Mouse (Mus musculus): Measurements from ENCODE around the gene Agap3.
A peak's percentile ranks its signal among the peaks of the same experiment; 100 is the strongest.

Gene Agap3

DNA sequence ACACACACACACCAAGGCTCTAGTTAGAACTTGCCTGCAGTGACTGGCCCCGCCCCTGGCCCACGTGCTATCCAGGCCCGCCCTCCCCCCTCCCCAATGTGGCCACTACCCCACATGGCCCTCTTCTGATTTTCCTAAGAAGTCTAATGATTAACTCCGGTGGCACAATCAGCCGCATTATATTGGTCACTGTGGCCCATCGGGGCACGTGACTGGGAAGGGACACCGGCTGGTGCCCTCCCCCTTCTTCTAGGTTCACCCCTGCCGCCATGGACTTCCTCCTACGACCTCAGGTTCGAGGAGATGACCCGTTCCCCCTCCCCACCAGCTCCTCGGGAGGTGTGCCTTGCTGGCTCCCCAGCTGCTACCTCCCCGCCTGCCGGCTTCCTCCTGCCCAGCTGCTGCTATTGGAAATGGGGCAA is 24.0 kb upstream of the Agap3 start:
- DNase-seq (ENCODE audit: extremely low read depth, low read depth, low spot score): no peak

DNA sequence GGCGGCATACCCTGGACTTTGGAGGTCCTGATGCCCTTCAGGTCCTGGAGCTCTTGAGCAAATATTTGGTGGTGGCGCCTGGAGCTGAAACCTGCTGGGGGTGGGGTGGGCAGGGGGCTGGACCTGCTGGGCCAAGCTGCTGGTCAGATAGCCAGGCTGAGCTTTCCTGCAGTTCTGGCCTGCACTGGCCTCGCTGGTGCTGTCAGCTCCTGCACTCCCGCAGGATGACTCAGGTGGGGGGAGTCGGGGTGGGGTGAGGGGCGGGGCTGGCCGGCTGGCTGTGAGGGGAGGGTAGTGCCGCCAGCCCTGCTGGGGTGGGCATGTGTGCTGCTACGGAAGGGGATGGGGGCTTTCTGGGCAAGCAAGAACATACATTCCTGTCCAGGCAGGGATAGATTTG is 23.4 kb upstream of the Agap3 start:
- DNase-seq (ENCODE audit: extremely low read depth, low read depth, low spot score): no peak

DNA sequence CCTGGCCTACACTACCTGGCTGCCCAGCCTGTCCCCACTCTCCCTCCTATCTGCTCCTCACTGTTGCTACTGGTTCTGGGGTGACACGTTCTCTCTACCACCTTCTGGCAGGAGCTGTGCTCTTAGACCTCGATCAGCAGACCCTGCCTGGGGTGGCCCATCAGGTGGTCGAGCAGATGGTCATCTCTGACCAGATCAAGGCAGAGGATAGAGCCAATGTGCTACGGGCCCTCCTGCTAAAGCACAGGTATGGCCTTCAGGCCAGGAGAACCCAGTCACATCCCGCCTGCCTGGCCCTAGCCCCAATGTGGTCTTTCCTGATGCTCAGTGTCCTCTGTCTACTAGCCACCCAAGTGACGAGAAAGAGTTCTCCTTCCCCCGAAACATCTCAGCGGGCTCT is 18.0 kb upstream of the Agap3 start:
- DNase-seq (ENCODE audit: extremely low read depth, low read depth, low spot score): no peak

DNA sequence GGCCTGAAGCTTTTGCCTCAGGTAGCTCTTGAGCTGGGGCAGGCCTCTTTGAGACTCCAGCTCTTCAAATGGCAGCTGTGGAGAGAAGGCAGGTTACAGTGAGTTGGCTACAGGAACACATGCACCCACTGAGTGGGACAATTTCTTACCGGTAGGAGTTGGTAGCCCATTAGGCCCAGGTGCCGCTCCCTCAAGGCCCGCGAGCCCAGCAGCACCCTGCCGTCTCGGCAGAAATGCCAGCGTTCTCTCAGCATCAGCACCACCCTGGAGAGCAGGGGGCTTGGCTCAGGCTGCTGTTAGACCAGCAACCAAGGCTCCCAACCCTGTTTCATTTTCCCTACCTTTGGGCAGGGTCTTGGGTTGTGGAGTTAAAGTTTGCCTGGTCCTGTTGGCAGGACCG is 10.8 kb upstream of the Agap3 start:
- no peak for DNase-seq (ENCODE audit: extremely low read depth, low read depth, low spot score)

DNA sequence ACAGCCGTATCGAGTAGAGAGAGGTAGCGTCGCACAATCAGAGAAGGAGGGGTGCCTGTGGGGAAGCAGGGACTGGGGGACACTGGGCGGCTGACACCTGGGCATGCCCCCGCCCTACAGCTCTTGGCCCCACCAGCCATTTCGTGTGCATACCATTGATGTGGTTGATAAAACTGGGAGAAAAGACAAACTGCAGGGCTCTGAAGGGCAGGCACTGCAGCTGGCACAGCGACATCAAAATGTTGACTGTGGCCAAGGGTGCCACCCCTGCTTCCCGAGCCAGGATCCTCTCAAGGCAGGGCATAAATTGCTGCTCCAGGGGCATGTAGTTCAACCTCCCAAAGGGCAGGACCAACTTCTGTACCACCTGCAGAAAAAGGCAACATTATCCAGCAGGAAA is 9.9 kb upstream of the Agap3 start:
- DNase-seq (ENCODE audit: extremely low read depth, low read depth, low spot score): no peak

DNA sequence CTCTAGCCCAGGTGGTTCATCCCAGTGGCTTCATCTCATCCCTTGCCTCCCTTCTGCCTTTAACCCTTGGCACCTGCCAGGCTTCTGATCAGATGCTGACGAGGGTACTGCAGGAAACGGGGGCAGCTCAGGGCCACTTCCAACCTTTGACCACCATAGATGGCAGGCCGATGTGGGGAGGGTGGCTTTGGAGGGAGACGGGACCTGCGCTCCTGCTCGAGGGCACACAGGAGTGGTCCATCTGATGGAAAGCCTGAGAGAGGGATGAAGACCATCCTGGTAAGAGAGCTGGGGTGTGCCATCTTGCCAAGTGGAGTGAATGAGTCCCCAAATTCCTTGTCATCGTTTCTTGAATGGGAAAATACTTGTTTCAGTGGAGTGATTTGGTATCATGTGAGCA is 8.8 kb upstream of the Agap3 start:
- DNase-seq (ENCODE audit: extremely low read depth, low read depth, low spot score): no peak

DNA sequence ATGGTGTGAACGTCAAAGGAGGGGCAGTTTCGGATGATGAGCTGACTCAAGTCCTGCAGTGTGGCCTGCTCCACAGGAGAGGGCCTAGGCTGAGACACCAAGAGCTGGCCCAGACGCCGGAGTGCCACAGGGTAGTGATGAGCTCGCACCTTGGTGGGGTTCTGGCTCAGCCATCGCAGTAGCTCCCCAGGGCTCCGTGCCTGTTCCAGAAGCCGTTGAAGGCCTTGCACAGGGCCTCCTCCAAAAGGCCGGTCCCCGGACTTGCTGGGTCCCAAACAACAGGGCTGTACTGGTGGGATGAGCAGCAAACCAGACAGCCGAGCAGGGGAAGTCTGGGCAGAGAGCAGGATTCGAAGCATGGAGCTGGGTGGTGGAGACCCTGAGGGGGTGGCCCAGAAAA is 8.1 kb upstream of the Agap3 start:
- DNase-seq (ENCODE audit: extremely low read depth, low read depth, low spot score): no peak

DNA sequence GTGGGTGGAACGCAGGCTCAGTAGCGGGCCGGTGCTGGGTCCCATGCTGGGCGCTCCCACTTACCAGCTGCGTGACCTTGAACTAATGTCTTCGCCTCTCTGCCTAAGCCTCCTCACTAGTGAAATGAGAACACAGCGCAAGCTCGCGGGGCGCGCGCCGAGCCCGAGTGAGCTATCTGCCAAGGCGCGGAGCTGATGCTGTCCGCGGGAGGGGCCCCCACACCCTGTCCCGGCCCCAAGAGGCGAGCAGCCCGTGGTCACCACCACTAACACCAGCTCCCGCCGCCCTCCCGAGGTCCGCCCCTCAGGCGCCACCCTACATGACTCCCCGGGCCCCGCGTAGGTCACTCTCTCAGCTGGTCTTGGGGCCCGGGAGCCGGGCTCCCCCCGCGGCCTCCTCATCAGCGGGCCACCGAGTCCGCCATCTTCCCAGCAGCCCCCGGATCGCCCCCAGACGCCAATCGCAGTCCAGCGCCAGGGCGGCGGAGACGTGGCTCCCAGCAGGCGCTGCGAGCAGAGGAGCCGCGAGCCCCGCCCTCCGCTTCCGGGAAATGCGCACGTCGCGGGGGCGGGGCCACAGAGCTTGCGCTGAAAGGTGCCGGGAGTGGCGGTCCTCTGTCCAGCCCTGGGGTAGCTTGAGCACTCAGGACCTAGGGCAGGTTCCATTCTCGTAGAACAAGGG is 7.1 kb upstream of the Agap3 start, which contains the start of gene Fastk:
Fastk (minus strand) TSS at position 542 of the 682 bp plus-strand sequence.
- peak; percentile 26 for DNase-seq (ENCODE audit: extremely low read depth, low read depth, low spot score)

DNA sequence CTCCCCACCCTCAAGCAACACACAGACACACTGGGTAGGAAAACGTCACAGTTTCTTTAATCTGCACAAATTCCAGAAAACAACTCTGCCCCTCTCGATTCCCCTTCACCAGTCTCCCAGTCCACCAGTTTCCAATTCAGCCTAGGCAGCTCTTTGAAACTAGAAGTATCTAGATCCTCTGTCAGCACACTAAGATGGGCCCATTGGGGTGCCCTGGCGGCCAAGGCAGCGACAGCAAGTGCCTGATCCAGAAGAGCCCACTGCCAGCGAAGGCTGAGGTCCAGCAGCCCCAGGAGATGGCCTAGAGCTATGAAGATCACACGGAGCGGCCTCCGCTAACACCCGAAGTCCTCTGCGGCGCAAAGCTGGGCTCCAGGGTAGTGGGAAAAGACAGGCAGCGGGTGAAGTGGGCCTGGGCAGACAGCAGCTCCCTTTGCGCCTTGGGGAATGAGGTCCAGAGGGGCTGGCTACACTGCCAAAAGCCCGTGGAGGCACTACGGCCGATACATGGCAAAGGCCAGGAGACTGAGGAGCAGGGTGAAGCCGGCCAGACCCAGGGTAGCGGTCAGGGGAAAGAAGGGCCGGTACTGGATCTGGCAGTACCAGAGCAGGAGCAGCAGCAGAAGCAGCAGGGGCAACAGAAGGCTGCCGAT is 6.4 kb upstream of the Agap3 start:
- DNase-seq (ENCODE audit: extremely low read depth, low read depth, low spot score): no peak

DNA sequence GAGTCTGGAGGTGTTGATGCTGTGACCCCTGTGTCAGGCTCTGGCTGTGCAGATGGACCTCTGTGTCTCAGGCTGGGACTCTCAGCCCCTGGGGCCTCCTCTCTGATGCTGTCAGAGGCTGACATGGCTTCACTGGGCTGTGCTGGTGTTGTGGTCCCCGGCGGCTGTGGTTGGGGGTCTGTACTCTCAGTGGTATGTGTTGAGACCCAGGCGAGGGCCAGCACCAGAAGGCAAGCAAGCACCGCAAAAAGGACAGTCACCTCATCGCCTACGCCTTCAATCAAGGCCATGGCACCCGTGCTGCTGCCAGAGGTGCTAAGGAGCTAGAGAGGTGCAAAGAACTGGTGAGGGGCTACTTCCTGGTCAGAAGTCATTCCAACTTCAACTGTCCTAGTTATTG is 5.3 kb upstream of the Agap3 start:
- no peak for DNase-seq (ENCODE audit: extremely low read depth, low read depth, low spot score)

DNA sequence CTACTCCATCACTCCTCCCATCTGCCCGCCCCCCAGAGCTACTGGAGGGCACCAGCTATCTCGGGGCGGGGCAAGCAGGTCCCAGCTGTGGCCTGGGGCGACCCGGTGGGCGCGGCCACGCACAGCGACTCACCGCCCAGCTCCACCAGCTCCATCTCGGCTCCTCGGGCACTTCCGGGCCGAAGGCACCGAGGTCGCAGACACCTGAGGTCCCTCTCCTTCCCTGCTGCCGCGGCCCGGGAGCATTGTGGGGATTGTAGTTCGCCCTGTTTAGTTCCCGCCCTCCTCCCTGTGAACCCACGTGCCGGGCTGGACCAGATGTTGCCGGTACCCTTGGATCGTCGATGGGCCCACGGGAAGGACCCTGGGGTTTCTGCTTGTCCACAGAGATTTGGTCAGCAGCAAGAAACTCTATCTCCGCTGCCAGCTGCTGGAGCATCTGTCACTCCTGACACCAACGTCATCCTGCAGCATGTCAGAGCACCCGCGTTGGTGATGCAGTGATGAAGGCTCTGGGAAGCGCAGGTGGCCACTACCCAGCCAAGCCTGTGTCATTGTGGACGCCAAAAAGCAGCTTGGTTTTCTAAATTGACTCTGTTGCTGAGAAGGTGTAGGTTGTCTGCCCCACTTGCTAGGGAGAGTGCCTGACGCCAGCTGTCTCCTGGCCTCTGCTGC is 4.2 kb upstream of the Agap3 start, which contains the start of gene Tmub1:
Tmub1 (minus strand) TSS at position 231 of the 675 bp plus-strand sequence.
- DNase-seq (ENCODE audit: extremely low read depth, low read depth, low spot score): no peak

DNA sequence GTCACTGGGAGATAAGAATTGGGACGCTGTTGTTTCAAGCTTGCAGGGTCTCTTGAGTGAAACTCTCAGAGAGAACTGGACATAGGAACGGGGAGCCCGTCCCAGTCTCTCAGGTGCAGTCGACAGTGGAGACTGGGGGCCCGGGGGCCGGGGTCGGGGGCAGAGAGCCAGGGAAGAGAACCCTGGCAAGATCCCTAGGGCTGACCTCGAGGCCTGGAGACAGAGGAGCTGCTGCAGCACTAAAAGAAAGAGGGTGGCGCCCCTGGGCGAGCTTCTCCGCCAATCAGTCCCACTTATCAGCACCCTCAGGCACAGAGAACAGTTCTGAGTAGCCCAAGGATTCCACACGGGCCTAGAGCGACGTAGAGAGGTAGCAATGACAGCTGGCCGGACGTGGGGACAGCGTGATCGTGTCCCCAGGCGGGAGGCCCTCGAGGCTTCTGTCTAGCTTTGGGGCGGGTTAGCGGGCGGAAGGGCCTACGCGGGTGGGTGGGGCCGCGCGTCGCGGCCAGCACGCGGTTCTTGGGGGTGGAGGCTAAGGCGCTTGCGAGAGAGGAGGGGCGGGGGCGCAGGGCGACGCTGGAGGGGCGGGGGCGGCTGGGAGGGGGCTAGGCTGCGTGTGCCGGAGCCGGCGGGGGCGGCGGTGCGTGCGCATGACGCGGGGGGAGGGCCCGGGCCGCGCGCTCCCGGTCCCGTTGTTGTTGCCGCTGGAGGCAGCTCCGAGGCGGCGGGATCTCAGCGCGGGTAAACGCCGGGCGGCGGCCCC is 530 bp upstream of the Agap3 start:
- no peak for DNase-seq (ENCODE audit: extremely low read depth, low read depth, low spot score)

DNA sequence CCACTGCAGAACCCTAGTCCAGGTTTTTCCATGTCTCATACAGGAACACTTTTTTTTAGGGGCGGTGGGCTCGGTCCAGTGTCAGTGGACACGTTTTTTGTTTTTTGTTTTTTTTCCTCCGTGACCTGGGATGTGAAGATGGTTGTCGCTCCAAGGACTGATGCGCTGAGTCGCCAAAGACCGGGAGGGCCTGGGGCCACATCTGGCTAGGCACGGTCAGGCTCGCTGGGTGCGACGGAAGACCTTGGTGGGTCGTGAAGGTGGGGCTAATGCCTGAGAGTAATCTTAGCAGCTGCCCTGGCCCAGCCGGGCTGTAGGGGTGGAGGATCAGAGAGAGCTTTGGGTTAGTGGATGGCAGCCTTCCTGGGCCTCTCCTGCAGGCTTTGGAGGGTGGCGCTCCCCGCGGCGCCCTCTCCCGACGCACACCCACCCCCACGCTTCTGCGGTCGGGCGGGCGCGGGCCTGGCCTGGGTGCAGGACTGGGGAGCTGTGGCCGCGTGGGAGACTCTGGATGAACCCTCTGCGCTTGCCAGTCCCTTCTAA is 785 bp downstream of the Agap3 start:
- no peak for DNase-seq (ENCODE audit: extremely low read depth, low read depth, low spot score)

DNA sequence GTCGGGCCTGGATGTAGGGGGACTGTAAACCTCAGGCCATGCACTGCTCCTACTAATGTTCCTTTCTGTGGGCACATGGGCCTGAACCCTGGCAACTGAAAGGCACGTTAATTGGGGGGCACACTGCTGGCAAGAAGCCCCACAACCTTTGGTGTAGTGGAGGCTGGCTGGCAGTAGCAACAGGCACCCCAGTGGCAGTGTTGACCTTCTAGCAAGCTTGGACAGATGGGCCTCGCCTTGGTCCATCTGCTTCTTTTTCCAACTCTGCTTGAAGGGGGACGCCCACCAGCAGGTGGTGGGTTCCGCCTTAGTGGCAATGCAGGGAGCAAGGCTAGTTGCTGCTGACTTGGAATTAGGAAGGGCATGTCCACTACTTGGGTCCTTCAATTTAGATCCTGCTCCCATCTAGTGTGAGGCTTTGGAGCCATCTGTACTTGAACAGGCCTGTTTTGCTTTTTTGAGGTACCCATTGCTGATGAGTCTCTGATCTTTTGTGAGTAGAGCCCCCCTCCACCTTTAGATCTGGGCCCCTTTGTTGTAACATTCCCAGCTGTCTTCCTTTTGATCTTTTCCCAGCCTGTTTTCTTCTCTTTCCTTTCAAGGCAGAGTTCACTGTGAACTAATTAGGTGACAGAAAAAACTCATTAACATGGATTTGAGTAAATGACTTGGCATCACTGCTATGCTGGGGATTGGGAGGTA is 1.5 kb downstream of the Agap3 start:
- DNase-seq (ENCODE audit: extremely low read depth, low read depth, low spot score): no peak

DNA sequence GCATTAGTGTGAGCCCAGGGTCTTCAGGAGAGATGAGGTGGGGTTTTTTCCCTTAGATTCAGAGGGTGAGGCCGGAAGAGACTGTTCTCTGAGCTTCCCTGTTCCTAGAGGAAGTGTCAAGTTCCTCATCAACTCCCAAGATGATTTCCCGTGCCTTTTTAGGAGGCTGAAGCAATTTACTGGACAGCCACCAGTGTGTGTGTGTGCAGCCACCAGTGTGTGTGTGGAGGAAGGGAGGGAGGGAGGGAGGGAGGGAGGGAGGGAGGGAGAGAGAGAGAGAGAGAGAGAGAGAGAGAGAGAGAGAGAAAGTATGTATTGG is 2.0 kb downstream of the Agap3 start:
- DNase-seq (ENCODE audit: extremely low read depth, low read depth, low spot score): no peak

DNA sequence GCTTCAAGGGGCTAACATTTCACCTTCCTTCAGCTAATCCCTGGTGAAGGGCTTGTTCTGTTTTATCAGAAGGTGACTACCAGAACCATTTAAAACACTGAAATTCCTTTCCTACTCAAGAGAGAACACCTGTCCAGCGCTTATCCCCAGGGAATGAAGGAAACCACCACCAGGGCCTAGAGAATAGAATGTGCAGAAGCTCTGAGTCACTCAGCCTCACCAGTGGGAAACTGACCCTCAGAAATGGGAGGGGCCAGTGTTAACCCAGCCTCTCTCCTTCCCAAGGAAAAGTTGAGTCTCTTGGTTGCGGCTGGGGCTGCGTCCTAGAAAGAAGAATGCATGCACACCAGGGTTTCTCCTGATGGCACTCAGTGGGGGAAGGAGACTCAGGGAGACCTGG is 3.1 kb downstream of the Agap3 start:
- no peak for DNase-seq (ENCODE audit: extremely low read depth, low read depth, low spot score)

DNA sequence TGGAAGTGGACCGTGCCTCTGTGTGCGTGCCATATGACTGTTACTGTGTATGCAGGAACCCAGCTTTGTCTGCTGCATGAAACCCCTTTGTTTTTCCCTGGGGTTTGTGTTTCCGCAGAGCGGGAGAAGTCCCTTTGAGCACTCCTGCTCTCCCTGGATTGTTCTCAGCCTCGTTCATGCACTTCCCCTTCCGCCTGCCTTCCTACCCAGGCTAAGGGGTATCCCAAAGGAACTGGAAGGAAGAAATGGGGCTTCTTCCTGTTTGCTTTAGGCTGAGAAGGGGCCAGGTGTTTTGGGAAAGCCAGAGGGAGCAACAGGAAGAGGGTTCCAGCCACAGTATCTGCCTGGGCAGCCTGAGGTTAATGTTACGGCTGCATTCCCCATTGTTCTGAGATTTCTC is 3.6 kb downstream of the Agap3 start:
- DNase-seq (ENCODE audit: extremely low read depth, low read depth, low spot score): no peak

DNA sequence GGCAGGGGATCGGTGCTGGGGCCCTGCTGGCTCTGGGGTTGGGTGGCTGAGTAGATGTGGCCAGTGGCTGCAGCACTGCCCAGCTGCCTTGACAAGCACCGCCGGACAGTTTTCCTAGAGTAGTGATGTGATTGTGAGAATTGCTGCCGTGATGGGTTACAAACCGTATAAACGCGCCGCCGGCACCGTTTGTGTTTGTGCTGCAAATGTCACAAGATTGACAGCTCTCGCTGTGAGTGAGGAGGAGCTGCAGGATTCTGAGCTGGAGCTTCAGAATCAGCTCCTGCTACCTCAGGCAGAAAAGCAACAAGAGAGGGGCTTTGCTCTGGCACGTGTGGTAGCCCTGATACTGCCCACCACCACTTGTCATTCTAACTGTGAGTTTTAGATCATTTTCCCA is 14.8 kb downstream of the Agap3 start:
- no peak for DNase-seq (ENCODE audit: extremely low read depth, low read depth, low spot score)

DNA sequence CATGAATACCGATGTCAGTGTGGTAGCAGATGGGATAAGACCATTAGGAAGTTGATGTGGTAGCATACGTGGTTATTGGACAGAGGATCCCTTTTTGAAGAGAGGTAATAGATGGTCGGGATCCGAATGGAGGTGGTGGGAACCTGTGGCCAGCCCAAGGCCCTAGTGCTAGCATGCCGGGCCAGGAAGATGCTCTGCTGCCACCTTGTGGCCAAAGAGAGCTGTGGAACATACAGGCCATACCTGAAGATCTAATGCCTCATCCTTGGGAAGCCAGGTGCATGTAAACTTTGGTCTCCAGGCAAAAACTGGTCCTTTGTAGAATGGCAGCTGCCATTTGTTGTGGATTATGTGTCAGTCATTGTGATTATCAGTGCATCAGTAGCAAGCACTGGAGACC is 18.6 kb downstream of the Agap3 start:
- DNase-seq (ENCODE audit: extremely low read depth, low read depth, low spot score): no peak

DNA sequence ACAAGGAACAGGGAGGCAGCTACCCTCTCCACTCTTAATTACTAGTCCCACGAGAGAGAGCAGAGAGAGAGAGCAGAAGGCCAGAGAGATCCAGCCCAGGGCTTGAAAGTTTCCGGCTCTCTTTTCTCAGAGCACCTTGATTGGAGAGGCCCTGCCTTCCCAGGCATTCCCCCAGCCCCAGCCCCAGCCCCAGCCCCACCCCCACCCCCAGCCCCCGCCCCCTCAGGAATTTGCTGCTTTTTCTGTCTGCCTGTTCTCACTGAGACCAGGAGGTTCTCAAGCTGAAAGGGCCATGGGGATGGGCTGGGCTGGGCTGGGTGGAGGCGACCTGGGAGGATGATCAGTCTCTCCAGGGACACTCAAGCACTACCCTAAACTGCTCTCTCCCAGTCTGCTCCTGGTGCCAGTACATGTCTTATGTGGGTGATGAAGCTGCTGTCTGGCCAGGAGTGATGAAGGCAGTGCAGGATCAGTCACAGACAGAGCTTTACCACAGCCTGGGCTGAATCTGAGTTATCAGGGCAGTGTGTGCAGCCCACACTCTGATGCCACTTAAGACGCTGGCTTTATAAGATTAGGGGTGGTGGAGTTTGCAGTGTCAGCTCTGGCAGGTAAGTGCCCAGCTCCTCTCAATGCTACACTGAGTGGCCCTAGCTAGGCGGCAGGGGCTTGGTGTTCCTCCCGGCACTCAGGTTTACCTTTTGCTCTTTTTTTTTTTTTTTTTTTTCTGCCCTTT is 21.1 kb downstream of the Agap3 start:
- DNase-seq (ENCODE audit: extremely low read depth, low read depth, low spot score): no peak
